Mouse (Mus musculus) lung, postnatal 0 days (tissue): ENCODE results near the gene Pdcd7.

Source experiments
- CTCF ChIP-seq: IDR thresholded peaks from 2 replicates; pipeline ENCODE4 v1.5.1; 2016; ENCODE audit warnings: antibody characterized with exemption, mild to moderate bottlenecking
- EP300 ChIP-seq: IDR thresholded peaks from 2 replicates; pipeline ENCODE4 v1.6.1; 2016; ENCODE audit warnings: antibody characterized with exemption, mild to moderate bottlenecking, control low read depth

- TF ChIP-seq CTCF: peak; percentile 31
- no peak for TF ChIP-seq EP300
Observed at GRCm38 (mm10) chr9:65381017-65381590, 35.2 kb downstream of the Pdcd7 start.
